In the genomic region with DNA sequence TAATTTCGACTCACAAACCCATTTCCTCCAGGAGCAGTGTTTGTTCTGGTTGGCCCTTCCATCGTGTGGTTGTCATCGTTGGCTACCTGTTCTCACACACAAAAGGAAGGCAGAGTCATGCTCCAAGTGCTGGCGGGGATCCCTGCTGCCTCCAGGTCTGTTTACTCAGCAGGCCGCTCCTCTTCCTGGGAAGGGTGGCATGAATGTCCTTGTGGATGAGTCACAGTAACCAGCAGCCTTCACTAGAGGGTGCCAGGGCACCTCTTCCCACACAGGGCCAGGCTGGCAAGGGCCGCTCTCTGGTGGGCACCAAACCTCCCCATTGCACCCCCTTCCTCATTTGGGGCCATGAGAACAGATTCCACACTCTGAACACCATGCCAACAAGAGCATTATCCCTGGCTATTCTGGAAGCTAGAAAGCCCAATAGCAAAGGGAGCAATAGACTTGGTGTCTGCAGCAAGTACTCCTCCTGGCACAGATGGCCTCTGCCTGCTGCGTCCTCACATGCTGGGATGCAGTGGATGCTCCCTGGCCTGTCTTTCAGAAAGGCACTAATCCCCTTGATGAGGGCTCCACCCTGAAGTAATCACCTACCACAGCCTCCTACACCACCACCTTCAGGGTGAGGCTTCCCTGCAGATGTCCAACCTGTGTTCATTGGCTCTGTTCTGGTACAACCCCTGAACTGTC, we compare ENCODE assay signal across 10 mouse cellular contexts.
DNase-seq lines count a peak whose midpoint lies in the region; ATAC-seq and TF ChIP-seq lines count a peak whose summit lies in the region.
"Had no signal": no experiment of that assay in that cellular context is flagged by ENCODE, and none has a peak within 500 bp of the region (broad histone marks: within the 10 kb centered on the region; RNA-seq: fewer than 3 reads in every experiment).

No protein-coding gene starts in this region.

- H3K9ac ChIP-seq in midbrain, embryonic 15.5 days: no peak overlapping the region
- H3K9ac ChIP-seq: heart, embryonic 13.5 days; midbrain, embryonic 12.5 days had no signal

- H3K27me3 ChIP-seq in midbrain, embryonic 15.5 days (replicated peaks): no peaks in the 10 kb centered on the region
- H3K27me3 ChIP-seq: midbrain, embryonic 12.5 days had no signal

- H3K4me3 ChIP-seq in cortical plate, adult 2 months (ENCODE audit: insufficient read depth, low read length): no peak overlapping the region
- no peak overlapping the region for H3K4me3 ChIP-seq in midbrain, embryonic 15.5 days
- H3K4me3 ChIP-seq: heart, embryonic 13.5 days; midbrain, embryonic 12.5 days had no signal

- no peak for ATAC-seq in midbrain, embryonic 15.5 days (replicated peaks)

- H3K4me1 ChIP-seq in cortical plate, adult 2 months (ENCODE audit: control insufficient read depth, insufficient read depth, low read length): peaks cover 2% of the 10 kb centered on the region; the same call in 1 of the 2 replicates
- no peaks in the 10 kb centered on the region for H3K4me1 ChIP-seq in midbrain, embryonic 15.5 days
- H3K4me1 ChIP-seq: heart, embryonic 13.5 days; midbrain, embryonic 12.5 days had no signal

- H3K27ac ChIP-seq in cortical plate, adult 2 months (ENCODE audit: insufficient read depth, low read length): no peak overlapping the region
- H3K27ac ChIP-seq in midbrain, embryonic 15.5 days: no peak overlapping the region
- H3K27ac ChIP-seq: heart, embryonic 13.5 days; midbrain, embryonic 12.5 days had no signal

- no peaks in the 10 kb centered on the region for H3K36me3 ChIP-seq in midbrain, embryonic 15.5 days (replicated peaks)
- H3K36me3 ChIP-seq: heart, embryonic 13.5 days; midbrain, embryonic 12.5 days had no signal

- 59% methylated on average over 7 of the region's 7 CpGs for WGBS in midbrain, embryonic 15.5 days

- TF ChIP-seq CTCF in cortical plate, adult 2 months (IDR thresholded peaks at IDR 0.05; ENCODE audit: extremely low read depth, insufficient read depth, low read length): peak; percentile 44

- peak; percentile 32 to 42 for DNase-seq in layer of hippocampus, adult 18-20 months (ENCODE audit: low spot score in 2 of 2)
- DNase-seq in layer of hippocampus, adult 9-10 months (ENCODE audit: low spot score): no peak
- peak; percentile 77 for DNase-seq in adrenal gland, adult 8-10 months
- peak; percentile 40 to 51 for DNase-seq in layer of hippocampus, postnatal 10 days (ENCODE audit: low spot score in 2 of 2)
- peak; percentile 55 for DNase-seq in ovary, postnatal 36 days (ENCODE audit: low spot score)
- DNase-seq in gastrocnemius, postnatal 10 days: no peak

- no peak for TF ChIP-seq POLR2A in cortical plate, adult 2 months (IDR thresholded peaks at IDR 0.05; ENCODE audit: extremely low read depth, insufficient read depth, low read length)

- no peaks in the 10 kb centered on the region for H3K9me3 ChIP-seq in midbrain, embryonic 15.5 days
- H3K9me3 ChIP-seq: heart, embryonic 13.5 days; midbrain, embryonic 12.5 days had no signal

- no peak overlapping the region for H3K4me2 ChIP-seq in midbrain, embryonic 15.5 days
- H3K4me2 ChIP-seq: heart, embryonic 13.5 days; midbrain, embryonic 12.5 days had no signal

Comparison
In these comparisons a context has a peak if more than half of its experiments do, and no peak if none do; other contexts are left out.
1. DNase-seq: peak in layer of hippocampus, adult 18-20 months (2 of 2), adrenal gland, adult 8-10 months (single experiment), layer of hippocampus, postnatal 10 days (2 of 2) and ovary, postnatal 36 days (single experiment); none in layer of hippocampus, adult 9-10 months (single experiment) and gastrocnemius, postnatal 10 days (single experiment).